Mouse (Mus musculus) cerebral cortex, adult 2 months (tissue): ENCODE data around the gene Psmd1.

Experiments
- WGBS: fragments of 180-500 bp; shearing (Covaris S2); methylation state at CpG from one replicate; pipeline ENCODE4 v1.1.7; 2018; 5-methylcytosine and 5-hydroxymethylcytosine counted together

The Psmd1 gene

DNA sequence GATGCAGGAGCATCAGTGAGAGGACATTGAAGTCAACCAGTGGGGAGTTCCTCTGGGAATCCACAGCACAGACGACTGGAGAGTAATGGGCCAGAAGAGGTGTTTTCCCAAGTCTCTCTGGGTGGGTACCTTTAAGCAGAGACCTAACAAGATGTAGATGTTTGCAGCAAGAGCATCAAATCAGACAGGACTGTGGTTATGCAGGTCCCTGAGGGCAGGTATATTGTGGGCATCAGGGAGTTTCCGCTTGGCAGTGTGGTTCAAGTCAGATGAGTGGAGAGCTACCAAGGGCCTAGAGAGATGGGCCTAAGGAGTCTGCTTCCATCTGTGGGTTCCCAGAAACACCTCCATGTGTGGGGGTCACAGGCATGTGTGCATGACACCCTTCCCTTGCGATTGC lies 91.9 kb downstream of the Psmd1 start:
- WGBS, result 88% methylated on average over 3 of the region's 3 CpGs

DNA sequence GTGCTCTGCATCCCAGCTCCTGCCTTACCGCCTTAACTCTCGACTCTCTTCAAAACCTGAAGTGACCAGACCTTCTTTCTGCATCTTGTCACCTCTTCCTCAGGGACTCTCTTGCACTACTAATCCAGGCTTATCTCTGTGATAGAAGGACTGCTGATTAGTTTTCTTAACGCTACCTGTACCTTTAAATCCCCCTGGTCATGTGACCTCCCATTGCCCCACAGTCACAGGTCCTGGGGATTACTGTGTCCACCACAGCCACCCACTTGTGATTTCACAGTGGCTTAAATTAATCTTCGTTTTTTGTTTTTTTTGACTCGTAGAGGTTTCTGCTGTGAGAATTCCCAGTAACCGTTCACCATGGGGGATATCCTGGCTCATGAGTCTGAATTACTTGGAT lies 92.4 kb downstream of the Psmd1 start:
- 90% methylated on average over 6 of the region's 6 CpGs for WGBS

DNA sequence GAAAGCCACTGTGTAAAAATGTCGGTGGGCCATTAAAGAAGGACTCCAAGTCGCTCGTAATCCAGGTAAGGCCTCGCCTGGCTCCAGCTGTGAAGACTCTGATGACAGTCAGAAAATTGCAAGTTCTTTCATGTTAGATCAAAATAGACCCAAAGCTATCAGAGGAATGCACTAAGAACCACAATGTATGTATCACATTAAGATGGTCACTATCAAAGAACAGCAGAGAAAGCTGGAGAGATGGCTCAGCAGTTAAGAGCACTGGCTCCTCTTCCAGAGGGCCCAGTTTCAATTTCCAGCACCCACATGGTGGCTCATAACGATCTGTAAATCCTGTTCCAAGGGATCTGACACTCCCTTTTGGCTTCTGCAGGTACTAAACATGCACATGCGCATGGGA lies 95.9 kb downstream of the Psmd1 start:
- WGBS, result 92% methylated on average over 6 of the region's 6 CpGs

DNA sequence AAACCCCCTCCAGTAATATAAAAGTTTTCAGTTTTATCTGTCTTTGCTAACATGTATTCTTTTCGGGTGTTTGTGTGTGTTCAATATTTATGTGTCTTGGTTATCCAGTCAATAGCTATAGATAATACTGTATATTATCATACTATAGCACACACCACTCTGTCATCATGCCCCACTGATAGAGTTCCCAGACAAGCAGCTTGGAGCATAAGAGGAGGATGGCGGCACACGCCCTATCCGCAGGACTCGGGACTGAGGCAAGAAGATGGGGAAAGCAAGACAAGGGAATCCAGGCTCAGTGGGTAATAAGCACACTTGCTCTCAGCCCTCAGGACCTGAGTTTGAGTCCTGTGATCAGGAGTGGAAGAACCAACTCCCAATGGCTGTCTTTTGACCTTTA lies 96.3 kb downstream of the Psmd1 start:
- WGBS, result 95% methylated on average over 5 of the region's 5 CpGs

DNA sequence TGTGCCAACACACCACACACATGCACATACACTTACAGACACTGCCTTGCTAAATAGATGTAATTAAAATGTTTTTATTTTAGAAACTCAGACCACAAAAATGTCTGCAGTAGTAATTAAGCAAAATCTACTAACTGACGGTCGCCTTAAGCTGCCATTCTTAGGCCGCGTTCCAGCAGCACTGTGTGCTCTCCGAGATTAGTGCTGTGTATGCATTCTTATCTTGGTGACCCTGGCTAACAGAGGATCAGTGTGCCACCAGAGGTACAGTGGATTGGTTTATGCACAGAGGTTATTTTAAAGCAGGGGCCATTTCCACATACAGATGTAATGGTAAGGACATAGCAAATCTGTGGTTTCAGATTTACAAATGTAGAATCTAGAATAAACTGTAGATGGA lies 96.9 kb downstream of the Psmd1 start:
- 84% methylated on average over 5 of the region's 5 CpGs for WGBS

DNA sequence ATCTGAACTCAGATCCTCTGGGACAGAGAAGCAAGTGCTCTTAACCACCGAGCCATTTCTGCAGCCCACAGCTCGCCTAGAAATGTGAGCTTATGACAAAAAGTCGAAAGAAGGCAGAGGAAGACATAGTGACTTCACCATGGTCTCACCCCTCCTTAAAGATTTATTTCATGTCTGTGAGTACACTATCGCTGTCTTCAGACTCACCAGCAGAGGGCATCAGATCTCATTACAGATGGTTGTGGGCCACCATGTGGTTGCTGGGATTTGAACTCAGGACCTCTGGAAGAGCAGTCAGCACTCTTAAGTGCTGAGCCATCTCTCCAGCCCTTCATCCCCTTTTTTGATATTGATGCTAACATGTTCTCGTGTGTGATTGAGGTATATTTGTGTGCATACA lies 110.4 kb downstream of the Psmd1 start:
- WGBS, result 91% methylated on average over 5 of the region's 5 CpGs

DNA sequence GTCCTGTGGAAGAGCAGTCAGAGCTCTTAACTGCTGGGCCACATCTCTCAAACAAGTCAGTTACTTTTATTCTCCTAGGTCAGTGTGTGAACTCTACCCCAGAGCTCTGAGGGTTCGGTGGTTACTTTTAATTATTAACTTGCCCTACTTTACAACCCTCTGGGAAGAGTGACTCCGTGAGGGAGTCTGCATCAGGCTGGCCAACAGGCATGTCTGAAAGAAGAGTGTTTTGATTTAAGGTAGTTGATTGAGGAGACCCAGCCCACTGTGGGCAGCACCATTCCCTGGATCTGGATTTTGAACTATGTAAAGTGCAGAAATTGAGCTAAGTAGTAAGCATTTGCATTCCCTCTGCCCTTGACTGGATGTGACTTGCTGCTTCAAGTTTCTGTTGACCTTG lies 111.9 kb downstream of the Psmd1 start:
- WGBS, result 88% methylated on average over 2 of the region's 2 CpGs

DNA sequence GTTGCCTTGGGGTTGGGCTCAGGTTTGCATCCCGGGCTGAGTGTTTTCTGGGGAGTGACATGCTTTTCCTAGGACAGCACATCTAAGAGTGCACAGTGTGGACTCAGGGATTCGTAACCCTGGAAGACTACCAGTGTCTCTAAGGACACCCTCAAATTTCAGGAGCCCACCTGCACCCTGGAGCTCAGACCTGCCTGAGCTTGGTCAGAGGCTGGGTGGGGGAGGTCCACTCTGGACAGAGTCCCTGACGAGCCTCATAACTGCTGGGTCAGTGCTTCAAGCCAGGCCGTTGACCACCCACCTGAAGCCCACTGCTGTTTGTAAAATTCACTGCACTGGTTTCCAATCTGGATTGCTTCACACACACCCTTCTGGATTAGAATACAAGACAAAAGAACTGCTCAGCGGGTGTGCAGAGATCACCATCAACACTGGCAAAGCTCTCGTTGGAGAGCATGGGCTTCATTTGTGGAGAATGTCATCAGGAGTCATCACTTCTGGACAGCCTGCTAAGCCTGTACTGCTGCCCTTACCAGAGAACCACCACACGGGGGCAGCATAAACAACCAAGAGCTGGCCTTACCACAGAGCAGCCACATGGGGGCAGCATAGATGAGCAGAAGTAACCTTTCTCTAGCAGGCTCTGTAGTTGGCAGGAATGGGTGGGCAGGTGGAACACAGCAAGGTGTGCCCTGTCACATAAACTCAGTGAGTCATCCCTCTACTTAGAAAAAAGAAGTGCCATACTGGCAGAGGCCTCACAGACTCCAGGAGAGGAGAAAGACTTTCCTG lies 114.5 kb downstream of the Psmd1 start:
- WGBS, result 41% methylated on average over 7 of the region's 7 CpGs

DNA sequence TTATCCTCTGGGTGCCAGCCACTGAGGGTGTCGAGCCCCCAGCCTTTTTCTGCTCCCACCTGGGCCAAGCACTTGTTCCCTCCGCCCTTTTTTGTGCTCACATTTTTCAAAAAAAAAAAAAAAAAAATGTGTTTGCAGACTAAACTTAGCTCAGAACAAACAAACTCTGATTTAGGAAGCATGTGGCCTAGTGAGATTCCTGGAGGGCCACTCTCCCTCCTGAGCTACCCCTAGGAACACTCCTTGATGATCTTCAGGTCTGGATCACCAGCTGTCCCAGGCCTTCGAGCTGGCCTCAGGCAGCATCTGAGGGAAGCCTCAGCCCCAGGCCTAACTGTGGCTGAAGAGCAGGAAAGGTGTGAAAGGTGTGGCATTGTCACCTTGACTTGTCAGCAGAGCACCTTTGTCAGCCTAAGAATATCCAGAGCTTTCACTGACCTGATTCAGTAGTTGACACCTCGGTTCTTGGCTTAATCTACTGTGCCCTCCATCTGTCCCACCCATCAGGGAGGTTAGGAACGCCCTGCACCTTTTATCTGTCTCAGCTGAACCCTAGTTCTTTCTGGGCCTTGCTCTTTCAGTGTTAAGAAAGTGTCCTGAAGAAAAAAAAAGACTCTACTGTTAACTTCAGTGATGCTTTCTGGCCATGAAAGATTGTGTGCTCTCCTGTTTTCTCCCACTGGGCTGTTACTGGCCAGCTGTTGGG lies 118.0 kb downstream of the Psmd1 start:
- WGBS, result 83% methylated on average over 5 of the region's 5 CpGs

DNA sequence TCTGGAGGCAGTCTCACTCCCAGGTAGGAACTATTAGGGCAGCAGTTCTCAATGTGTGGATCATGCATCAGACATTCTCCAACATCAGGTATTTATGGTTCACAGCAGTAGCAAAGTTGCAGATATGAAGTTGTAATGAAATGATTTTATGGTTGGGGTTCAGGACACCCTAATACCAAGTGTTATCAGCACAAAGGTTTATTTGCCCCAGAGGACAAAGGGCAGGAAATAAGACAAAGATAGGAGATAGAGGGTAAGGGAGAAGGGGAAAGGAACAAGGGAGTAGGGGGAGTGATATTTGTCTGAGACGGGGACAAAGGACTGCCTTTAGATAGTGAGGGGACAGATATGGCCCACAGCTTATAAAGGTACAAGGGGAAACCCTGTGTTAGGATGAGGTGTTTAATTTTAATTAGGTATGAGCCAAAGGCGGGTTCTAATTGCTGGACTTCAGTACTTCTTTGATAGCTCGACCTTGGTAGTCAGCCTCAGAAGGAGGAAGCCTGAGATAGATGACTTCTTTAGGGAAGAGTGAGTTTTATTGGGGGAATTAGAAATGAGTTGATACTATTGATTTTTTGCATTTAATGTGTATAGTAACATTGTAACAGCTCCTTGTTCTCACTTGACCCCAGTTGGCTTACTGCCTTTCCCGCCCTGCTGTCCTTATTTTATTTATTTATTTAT lies 119.5 kb downstream of the Psmd1 start:
- WGBS, result 89% methylated on average over 4 of the region's 4 CpGs

DNA sequence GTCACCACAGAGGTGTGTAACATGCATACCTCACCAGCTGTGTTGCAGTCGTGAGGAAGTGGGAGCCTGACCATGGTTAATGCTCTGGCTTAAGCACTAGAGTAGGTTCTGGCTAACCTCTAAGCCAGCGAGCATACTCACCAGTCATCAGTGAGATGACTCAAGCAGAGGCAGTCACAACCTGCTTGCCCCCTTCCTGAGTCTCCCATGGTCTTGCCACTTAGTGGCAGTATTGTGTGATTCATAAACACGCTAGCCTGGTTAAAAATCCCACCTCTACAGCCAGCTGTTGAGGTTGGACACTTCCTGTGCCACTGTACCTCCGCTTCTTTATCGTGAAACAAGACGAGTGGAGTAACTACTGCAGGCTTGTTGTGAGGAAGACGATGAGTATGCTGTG lies 122.6 kb downstream of the Psmd1 start:
- WGBS, result 88% methylated on average over 7 of the region's 7 CpGs

DNA sequence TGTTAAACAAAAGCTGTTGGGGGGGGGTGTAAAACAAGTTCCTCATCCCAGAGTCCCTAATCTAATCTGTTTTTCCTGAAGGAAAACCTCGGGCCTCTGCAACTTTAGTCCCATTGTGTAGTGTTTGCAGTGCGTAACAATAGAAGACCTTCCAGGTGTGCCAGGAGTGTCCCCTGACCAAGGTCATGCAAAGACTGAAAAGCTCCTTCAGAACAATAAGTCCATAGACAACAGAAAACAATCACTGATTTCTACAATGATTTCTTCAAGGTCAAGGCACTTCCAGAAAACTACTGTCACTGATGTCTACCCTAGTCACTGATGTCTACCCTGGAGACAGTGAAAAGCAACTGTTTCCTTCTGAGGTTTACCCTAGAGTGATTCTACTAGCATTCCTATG lies 123.7 kb downstream of the Psmd1 start:
- WGBS, result 71% methylated on average over 2 of the region's 2 CpGs

DNA sequence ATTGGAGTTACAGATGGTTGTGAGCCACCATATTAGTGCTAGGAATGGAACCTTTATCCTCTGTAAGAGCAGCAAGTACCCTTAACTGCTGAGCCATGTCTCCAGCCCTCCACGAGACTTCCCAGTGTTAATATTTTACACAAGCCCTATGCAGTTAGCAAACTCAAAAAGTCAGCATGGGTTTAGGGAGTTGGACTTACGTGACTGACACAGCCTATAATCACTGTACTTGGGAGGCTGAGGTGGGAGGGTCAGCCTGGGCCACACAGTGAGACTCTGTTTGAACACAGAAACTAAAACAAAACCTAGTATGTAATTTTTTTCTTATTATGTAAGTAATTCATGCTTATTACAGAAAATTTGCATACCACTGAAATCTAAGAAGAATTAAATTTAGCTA lies 124.1 kb downstream of the Psmd1 start:
- 81% methylated on average over 2 of the region's 2 CpGs for WGBS
